Mouse (Mus musculus) cerebellum, adult (tissue): ENCODE results near the gene Fdps.
A peak's percentile ranks its signal among the peaks of the same experiment; 100 is the strongest.
"Not testable (repeated sequence)": the region's sequence is repeated elsewhere in the genome, so short reads cannot be mapped to it uniquely, and the experiment has no call there.

Experiments
- ATAC-seq: cut with Nextera tagmentation; 2 replicates; pipeline ENCODE4 v1.9.2; 2017; ENCODE audit warnings: mild to moderate bottlenecking, moderate library complexity, mixed read lengths; ENCODE audit not compliant: insufficient number of reproducible peaks, low FRiP score, low TSS enrichment

Gene Fdps

DNA sequence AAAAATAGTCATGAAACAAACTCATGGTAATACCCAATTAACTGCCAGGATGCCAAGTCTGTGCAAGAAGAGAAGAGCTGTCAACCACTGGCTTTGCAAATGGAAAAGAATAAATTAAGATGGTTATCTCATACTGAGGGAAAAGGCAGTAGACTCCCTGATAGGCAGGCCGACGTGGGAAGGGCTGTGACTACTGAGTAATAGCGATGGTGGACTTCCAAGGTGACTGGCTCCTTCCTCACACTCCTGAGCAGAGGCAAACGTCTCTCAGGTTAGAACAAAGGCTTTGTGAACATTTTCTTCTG lies 1.5 kb upstream of the Fdps start:
- no peak for ATAC-seq

DNA sequence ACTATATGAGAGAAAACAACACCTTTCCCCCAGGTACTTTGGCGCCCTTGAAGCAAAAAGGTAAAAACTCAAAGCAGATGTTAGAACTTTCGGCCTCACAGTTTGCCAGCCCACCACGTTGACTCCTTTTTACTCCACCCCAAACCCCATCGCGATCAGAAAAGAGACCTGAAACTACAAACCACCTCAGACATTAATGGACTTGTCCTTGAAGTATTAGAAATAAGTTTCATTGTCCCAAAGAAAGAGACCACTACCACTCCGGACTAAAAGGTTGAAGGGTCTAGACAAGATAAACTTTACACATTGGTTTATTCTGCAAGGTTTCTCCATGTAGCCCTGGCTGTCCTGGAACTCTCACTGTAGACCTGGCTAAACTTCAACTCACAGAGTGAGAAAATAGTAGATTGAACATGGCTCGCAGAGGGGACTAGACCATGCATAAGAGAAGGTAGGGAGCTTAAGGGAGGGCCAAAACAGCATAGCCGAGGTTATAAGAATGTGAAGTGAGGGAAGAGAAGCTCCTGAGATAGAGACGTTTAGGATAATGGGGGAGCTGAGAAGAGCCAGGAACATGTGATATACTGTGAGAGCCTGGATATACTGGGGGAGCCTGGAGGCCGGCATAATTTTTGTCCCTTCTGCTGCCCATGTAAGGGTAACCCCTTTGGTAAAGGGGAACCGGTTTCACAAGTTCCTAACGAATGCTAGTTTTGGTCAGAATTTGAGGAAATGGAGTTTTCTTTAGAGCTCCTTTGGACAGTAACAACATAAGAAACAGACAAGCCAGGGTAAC lies 934 bp upstream of the Fdps start:
- no peak for ATAC-seq

DNA sequence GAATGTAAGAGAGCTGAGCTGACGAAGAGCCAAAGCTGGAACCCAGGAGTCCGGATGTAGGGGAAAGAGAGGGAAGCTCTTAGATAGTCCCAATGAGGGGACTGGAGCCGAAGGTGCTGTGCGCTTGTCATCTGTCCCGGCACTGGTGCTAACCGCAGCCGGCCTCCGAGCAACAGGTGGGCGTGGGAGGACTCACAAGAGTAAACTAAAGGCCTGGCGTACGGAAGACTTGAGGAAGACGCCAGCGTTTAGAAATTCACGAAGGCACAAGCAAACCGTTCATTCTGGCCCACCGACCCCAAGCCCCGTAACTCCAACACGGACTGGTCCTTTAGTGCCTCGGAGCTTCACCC lies 324 bp downstream of the Fdps start:
- ATAC-seq, result 0 out of 2 replicates have a peak, but pooled peaks have one; percentile 8

DNA sequence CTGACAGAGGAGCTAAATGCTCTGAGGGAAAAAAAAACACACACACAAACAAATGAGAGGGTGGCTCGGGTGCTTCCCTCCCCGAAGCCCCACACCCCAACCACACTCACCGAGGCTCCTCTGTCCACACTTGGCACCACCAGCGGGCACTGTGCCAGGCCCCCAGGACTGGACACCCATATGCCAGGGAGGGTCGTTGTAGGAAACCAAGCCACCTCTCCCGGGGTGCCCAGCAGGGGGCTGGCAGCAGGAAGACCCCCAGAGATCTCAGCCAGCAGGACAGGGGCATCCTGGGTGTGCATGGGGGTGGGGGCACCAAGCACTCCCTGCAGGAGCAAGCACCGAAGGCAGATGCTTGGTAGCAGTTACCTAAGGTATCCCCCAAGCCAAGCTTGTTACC lies 948 bp downstream of the Fdps start, which contains the start of gene Gm43738:
Gene Gm43738 (minus strand): TSS at position 289 of the 400 bp plus-strand sequence.
- ATAC-seq, result no peak

DNA sequence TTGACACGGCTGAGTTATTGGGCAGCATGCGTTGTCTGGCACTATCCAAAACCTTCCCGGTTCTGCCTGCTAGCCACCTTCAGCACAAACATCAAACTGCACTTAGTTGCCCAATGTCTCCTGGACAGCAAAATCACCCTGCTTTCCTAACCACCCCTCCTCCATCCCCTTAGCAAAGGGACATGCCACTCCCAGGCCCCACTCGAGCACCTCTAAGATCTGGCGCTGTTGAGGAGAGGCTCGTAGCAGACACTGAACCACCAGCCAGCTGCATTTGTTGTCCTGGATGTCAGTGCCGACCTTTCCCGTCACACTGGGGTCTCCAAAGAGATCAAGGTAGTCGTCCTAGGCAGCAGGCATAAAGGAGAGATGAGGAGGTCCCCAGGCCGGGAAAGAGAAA lies 7.7 kb downstream of the Fdps start:
- ATAC-seq, result no peak

DNA sequence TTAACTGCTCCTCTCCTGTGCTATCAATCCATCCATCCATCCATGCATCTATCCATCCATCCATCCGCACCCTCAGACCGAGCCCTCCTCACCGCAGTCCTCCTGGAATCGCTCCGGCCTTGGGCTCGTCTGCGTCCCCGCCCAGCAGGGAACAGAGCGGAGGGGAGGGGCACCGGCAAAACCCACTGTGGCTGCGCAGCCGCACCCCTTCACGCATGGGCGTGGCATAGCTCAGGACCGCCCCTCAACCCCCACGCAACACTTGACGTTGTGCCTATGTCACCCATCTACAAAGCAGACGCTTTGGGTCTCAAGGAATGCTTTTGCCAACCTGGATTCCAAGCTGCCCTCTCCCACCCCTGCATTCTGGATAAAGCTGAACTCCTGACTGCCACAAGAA lies 8.6 kb downstream of the Fdps start, which contains the start of gene Rusc1:
Gene Rusc1 (minus strand): TSS at position 137 of the 400 bp plus-strand sequence.
- peak; percentile 49 for ATAC-seq

DNA sequence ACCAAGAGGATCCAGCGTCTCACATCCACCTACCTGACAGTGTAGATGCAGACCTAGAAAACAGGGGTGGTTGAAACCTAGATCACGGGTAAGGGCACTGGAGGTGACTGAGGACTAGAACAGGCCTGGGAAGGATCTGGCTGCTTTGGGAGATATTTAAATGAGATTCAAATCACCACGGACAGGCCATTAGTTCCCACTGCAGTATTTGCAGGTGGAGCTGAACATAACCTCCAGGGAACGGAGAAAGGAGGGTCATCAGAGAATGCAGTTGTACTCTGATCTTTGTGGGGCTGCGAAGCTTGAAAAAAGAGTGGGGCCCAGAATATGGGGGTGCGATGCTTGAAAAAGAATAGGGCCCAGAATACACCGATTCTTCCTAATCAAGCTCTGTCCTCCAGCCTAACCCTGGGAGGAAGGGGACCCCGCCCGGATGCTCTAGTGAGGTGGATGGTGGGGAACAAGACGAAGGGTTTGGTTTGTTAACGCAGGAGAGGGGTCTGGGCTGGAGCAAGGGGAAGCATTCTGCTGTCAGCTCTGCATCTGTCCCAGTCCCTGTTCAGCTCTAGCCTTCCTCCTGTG lies 9.2 kb downstream of the Fdps start:
- ATAC-seq, result no peak; the same call in 1 of the 2 replicates

DNA sequence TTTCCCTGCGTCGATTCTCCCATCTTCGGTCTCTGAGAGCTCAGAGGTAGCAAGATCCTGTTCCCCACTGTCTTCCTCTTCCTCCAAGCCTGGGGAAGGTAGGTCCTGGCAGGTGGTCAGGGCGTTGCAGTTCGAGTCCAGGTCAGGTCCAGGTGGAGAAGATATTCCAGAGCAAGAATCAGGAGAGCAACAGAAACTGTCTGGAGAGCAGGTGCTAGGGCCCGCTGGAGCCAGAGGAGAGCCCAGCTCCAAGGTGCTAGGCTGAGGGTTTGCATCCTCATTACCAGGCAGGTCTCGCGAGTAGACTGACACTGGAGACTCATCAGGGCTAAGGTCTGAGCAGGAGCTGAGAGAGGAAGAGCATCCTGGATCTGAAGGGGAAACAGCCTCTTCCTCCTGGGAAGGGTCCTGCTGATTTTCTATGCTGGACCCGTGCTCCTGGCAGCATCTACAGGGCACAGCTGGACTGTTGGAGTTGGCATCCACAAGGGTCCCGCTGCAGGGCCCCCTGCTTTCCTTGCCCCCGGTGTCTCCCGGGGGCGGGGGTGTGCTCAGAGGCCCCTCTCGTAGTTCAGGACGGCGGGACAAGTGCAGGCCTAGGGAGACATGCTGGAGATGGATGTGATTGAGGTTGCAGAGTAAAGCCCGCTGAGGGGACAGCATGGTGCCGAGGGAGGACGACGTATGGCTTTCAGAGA lies 9.8 kb downstream of the Fdps start:
- ATAC-seq, result no peak

DNA sequence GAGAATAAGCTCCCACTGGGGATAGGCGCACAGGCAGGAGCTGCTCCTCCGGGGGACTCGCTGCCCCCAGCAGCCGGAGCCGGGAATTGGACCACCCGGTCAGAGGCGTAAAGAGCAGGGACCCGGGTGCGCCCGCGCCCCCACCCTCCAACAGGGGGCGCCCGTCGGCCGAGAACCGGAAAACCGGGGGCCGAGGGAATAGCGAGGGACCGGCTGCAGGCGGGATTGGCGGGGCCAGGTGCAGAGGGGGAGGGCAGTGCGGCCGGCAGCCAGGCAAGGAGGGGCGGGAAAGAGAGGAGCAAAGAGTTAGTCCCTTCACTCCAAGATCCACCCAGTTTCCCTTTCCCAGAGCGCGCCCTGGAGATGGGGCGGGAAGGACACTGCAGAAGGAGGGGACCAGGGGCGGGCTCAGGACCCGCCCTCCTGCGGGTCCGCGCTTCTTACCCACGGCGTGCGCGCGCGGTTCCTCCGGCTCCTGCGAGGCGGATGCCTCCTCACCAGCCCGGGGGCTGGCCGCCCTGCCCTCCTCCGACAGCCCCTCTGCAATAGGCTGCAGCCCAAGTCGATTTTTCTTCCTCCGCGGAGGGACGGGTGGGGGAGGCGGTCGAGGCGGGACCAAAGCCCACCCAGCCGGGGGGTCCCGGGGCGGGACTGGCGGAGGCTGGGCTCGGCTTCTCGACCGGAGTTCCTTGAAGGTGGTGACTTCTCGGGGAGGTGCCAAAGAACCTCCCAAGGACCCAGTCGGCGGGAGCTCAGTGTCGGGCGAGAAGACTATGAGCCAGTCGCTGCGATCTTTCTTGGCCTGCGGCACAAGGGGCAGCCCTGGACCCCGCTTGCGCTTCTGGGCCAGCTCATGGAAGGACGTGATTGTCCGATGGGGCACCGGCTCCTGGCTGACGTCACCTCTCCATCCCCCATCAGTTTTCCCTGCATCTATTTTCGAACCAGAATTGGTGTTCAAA lies 10.8 kb downstream of the Fdps start:
- ATAC-seq, result peak; percentile 36

DNA sequence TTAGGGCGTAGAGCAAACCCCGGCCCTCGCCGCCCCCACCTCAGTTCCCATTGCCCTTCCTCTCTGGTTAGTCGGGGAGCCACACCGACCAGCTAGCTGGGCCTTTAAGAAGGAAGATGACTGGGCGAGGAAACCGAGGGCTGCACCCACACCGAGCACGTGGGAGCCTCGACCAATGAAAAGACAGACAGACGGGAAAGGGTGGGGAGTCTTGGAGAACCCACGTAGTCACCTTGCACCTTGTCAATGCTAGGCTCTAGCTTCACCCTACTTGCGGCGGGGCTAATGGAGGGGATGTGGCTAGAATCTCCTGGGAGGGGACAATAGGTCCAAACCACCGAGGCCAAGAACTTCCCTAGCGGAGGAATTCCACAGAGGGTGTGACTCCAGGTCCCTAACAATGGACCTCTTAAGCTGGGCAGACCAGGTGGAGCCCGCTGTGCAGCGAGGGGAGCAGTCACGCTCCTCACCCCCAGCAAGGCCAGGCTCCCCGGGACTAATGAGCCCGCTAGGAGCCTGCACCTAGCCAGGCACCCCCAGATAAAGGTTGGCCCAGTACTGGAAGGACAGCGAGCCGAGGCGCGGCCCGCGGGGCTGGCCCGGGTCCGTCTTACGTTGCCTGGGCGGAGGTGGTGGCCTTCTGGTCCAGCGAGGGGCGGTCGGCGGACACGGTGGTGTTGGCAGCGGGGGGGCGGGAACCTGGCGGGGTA lies 11.7 kb downstream of the Fdps start:
- peak; percentile 76 for ATAC-seq

DNA sequence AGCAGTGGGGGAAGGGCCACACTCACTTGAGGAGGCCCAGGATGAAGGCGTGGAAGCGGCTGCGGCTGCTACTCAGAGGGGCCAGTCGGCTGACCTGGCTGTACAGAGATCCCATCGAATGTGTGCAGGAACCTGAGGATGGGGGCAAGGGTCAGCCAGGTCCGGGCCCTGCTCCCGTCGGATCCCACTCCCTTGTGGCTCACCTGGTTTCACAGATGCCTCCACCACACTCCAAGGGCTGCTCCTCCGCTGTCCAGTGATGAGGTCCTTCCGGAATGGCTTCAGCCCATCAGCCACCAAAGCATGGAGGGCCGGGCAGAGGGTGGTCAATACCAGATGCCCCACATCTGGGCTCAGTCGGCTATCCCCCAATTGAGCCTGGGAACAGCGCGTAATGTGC lies 12.8 kb downstream of the Fdps start:
- no peak for ATAC-seq

DNA sequence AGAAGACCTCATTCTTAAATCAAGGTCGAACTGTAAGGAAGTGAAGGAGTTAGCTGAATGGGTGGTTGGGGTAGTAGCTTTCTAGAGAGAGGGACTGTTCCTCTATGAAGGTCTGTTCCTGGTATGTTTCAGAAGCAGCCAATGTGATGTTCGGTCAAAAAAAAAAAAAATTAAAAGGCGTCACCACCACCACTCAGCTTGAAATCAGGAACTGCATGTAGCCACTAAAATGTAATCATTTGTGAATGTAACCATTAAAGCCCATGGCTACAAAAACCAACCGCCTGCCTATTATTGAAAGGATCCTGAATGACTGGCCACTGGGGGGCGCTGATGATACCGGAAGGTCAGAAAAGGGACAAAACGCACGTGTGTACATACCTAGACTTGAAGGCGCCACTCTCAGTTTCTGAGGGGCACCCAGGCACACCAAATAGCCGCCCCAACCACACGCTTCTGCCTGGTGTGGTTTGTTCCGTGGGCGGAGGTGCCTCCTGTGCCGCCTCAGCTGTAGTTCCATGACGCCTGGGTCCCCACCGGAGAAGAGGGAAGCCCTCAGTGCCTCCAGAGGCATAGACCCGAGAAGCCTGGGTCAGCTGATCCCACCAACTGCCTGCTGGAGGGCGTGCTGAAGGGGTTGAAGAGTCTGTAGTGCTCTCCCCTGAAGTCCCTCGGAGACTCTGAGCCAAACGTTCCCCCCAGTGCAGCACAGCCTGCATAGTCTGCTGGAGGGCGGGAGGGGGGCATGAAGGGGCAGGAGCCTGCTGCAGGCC lies 14.2 kb downstream of the Fdps start:
- ATAC-seq, result no peak

DNA sequence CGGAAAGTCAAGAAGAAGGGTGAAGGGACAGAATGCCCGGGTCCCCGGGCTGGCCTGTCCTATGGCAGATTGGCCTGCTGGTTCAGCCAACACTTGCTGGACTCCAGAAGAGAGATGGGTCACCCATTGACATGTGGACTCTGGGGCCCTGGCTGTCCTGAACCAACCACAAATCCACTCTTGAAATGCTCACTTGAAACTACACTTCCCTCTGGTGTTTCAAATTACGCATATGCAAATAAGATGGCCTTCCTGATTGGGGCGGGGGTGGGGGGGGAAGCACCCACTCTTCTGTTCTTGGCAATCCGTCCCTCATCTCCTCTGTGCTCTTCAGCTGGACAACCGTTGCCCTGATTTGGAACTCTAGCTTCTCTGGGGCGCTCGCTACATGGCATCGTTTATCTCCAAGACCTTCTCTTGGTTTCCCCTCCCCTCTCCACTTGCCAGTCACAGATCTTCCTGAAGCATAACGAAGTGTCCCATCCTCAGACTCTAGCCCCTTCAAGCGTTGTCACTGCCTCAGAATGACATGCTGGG lies 17.0 kb downstream of the Fdps start:
- ATAC-seq, result no peak

DNA sequence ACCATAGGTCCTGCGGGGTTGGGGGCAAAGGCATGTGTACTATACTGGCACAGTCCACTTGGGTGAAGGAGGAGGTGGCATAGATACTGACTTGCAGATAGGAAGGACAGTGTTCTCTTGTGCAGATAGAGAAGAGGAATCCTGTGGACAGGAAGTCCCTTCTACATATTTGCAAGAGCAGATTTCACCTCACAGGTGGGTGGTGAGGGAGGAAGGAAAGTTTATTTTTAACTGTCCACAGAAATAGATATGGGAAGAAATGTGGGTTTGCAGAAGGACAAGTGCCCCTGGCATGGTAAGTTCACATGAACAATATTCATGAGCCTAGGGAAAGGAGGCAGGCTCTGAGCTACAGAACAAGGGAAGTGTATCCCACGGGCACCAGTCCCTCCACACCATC lies 17.6 kb downstream of the Fdps start:
- no peak for ATAC-seq

DNA sequence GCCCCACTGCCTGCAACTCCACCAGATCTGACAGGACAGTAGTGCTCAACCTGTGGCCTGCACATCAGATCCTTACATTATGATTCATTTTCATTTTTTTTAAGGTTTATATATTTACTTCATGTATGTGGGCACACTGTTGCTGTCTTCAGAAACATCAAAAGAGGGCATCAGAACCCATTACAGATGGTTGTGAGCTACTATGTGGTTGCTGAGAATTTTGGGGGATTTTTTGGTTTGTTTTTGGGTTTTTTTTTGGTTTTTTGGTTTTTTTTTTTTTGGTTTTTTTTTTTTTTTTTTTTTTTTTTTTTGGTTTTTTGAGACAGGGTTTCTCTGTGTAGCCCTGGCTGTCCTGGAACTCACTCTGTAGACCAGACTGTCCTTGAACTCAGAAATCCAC lies 19.5 kb downstream of the Fdps start:
- ATAC-seq, result not testable (repeated sequence)

DNA sequence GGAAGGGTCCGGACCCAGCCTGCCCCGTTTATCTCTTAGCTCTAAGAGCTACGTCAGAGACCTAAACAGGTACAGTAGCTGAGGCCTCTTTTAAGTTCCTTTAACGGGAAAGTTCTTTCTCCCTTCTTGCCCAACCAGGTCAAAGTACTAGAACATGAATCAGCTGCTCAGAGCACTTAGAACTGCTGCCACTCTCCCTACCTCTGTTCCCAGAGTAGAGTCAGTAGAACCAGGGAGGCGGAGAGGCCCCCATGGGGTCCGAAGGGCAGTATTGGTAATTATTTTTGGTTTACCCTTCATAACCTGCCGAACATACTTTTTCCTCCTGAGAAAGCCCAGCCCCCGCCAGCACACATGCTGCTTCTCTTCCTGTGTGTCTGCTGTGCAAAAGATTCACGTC lies 24.4 kb downstream of the Fdps start:
- ATAC-seq, result no peak

DNA sequence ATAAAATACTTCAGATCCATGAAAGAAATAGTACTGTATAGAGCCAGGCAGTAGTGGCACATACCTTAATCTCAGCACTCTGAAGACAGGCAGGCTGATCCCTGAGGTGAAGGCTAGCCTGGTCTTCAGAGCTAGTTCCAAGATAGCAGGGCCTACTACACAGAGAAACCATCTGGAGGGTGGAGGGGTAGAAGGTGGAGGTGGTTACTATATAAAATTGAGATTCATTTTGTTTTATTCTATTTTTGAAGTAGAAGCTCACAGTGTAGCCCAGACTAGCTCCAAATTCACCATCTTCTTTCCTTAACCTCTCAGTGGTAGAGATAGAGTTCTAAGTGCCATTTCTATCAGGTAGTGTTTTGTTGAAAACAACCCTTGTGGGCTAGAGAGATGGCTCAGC lies 34.5 kb downstream of the Fdps start:
- ATAC-seq, result no peak

DNA sequence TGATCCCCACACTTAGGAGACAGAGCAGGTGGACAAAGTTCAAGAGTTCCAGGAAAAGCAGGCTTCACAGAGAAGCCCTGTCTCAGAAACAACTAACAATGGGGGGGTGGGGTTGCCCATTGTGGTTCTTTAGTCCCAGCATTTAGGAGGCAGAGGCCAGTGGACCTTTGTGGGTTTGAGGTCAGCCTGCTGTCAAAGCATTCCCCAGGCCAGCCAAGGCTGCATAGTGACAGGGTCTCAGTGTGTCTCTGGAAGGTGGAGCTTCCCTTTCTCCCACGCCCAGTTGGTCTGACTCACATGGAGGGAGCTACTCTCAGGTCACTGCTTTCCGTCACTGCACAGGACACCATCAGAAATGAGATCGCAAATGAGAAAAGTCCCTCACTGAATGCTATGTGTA lies 40.1 kb downstream of the Fdps start:
- ATAC-seq, result no peak

DNA sequence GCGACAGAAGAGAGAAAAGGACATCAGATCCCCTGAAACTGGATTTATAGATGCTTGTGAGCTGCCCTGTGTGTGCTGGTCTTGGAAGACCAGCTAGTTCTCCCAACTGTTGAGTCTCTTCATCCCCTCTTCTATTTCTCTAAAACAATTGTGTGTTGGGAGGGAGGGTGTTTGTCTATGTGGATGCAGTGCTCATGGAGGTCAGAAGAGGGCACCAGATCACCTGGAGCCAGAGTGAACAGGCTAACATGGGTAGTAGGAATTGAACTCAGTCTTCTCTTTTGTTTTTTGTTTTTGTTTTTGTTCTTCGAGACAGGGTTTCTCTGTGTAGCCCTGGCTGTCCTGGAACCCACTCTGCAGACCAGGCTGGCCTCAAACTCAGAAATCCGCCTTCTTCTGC lies 43.0 kb downstream of the Fdps start:
- no peak for ATAC-seq
